ENCODE assay signal across 13 mouse cellular contexts in genomic region chr12:31703904-31704303, GRCm38 (mm10). TPM values are rescaled to one million over a fixed set of nuclear protein-coding genes. Genes with fewer than 3 reads are reported as not detected.
A peak's percentile ranks its signal among the peaks of the same experiment; 100 is the strongest.
DNase-seq lines count a peak whose midpoint lies in the region; ATAC-seq and TF ChIP-seq lines count a peak whose summit lies in the region.
"Had no signal": no experiment of that assay in that cellular context is flagged by ENCODE, and none has a peak within 500 bp of the region (broad histone marks: within the 10 kb centered on the region; RNA-seq: fewer than 3 reads in every experiment).

No protein-coding gene starts in this region.

- H3K9ac ChIP-seq in midbrain, postnatal 0 days (replicated peaks; ENCODE audit: low read length, poor library complexity, severe bottlenecking): no peak overlapping the region
- no peak overlapping the region for H3K9ac ChIP-seq in midbrain, embryonic 15.5 days
- H3K9ac ChIP-seq in heart, embryonic 11.5 days (ENCODE audit: low read depth, low read length): no peak overlapping the region
- H3K9ac ChIP-seq in forebrain, embryonic 16.5 days (replicated peaks; ENCODE audit: low read depth, low read length): no peak overlapping the region
- H3K9ac ChIP-seq: neural tube, embryonic 12.5 days had no signal

- no peak overlapping the region for H3K27ac ChIP-seq in midbrain, postnatal 0 days (ENCODE audit: low read depth, low read length)
- no peak overlapping the region for H3K27ac ChIP-seq in midbrain, embryonic 15.5 days
- H3K27ac ChIP-seq in heart, embryonic 11.5 days (ENCODE audit: low read depth, low read length): peak overlapping the region; percentile 60
- no peak overlapping the region for H3K27ac ChIP-seq in small intestine, adult 2 months (ENCODE audit: insufficient read depth, low read depth, low read length)
- H3K27ac ChIP-seq in forebrain, embryonic 16.5 days (ENCODE audit: low read length): no peak overlapping the region
- H3K27ac ChIP-seq: neural tube, embryonic 12.5 days had no signal

- H3K36me3 ChIP-seq in midbrain, postnatal 0 days (ENCODE audit: insufficient read depth, low read length): no peaks in the 10 kb centered on the region
- no peaks in the 10 kb centered on the region for H3K36me3 ChIP-seq in midbrain, embryonic 15.5 days (replicated peaks)
- H3K36me3 ChIP-seq in heart, embryonic 11.5 days (ENCODE audit: control insufficient read depth, insufficient read depth, low read length): no peaks in the 10 kb centered on the region
- H3K36me3 ChIP-seq in small intestine, adult 2 months (ENCODE audit: control insufficient read depth, insufficient read depth, low read length): no peaks in the 10 kb centered on the region
- no peaks in the 10 kb centered on the region for H3K36me3 ChIP-seq in forebrain, embryonic 16.5 days (ENCODE audit: control insufficient read depth, insufficient read depth)
- H3K36me3 ChIP-seq: neural tube, embryonic 12.5 days had no signal

- H3K27me3 ChIP-seq in midbrain, postnatal 0 days (ENCODE audit: insufficient read depth, low read length): no peaks in the 10 kb centered on the region
- H3K27me3 ChIP-seq in midbrain, embryonic 15.5 days (replicated peaks): no peaks in the 10 kb centered on the region
- H3K27me3 ChIP-seq in heart, embryonic 11.5 days (ENCODE audit: control insufficient read depth, insufficient read depth, low read length): no peaks in the 10 kb centered on the region
- no peaks in the 10 kb centered on the region for H3K27me3 ChIP-seq in small intestine, adult 2 months (ENCODE audit: control insufficient read depth, insufficient read depth, low read length)
- H3K27me3 ChIP-seq in forebrain, embryonic 16.5 days (replicated peaks; ENCODE audit: control insufficient read depth, insufficient read depth, low read length): no peaks in the 10 kb centered on the region
- H3K27me3 ChIP-seq: neural tube, embryonic 12.5 days had no signal

- H3K4me3 ChIP-seq in midbrain, postnatal 0 days (ENCODE audit: low read depth, low read length): no peak overlapping the region
- no peak overlapping the region for H3K4me3 ChIP-seq in midbrain, embryonic 15.5 days
- H3K4me3 ChIP-seq in heart, embryonic 11.5 days (ENCODE audit: low read depth, low read length): no peak overlapping the region
- H3K4me3 ChIP-seq in small intestine, adult 2 months (ENCODE audit: low read depth, low read length): no peak overlapping the region
- no peak overlapping the region for H3K4me3 ChIP-seq in forebrain, embryonic 16.5 days (replicated peaks; ENCODE audit: low read length)
- H3K4me3 ChIP-seq: erythroblast, embryonic 14.5 days; neural tube, embryonic 12.5 days had no signal

- TF ChIP-seq CTCF in midbrain, postnatal 0 days (IDR thresholded peaks at IDR 0.05): peak; percentile 35
- TF ChIP-seq CTCF in small intestine, adult 2 months (IDR thresholded peaks at IDR 0.05; ENCODE audit: extremely low read depth, insufficient read length, insufficient replicate concordance, low read depth, low read length): peak; percentile 19; the same call in 1 of the 2 replicates

- H3K4me2 ChIP-seq in midbrain, postnatal 0 days (ENCODE audit: low read depth, low read length, poor library complexity, severe bottlenecking): no peak overlapping the region
- no peak overlapping the region for H3K4me2 ChIP-seq in midbrain, embryonic 15.5 days
- peak overlapping the region; percentile 19; the same call in 1 of the 2 replicates for H3K4me2 ChIP-seq in heart, embryonic 11.5 days
- no peak overlapping the region for H3K4me2 ChIP-seq in forebrain, embryonic 16.5 days (ENCODE audit: low read length)
- H3K4me2 ChIP-seq: neural tube, embryonic 12.5 days had no signal

- TF ChIP-seq POLR2A in small intestine, adult 2 months (IDR thresholded peaks at IDR 0.05; ENCODE audit: low read depth, low read length): no peak

- no peaks in the 10 kb centered on the region for H3K4me1 ChIP-seq in midbrain, postnatal 0 days (ENCODE audit: insufficient read depth, low read length)
- peaks cover 6% of the 10 kb centered on the region; the same call in 1 of the 2 replicates for H3K4me1 ChIP-seq in midbrain, embryonic 15.5 days
- H3K4me1 ChIP-seq in heart, embryonic 11.5 days (ENCODE audit: control insufficient read depth, insufficient read depth, low read length): 0 out of 2 replicates have a peak, but pooled peaks cover 5% of the 10 kb centered on the region
- H3K4me1 ChIP-seq in small intestine, adult 2 months (ENCODE audit: control insufficient read depth, insufficient read depth, insufficient read length, low read length): 0 out of 2 replicates have a peak, but pooled peaks cover 2% of the 10 kb centered on the region
- H3K4me1 ChIP-seq in forebrain, embryonic 16.5 days (replicated peaks; ENCODE audit: control insufficient read depth, insufficient read depth, low read length): no peaks in the 10 kb centered on the region
- H3K4me1 ChIP-seq: neural tube, embryonic 12.5 days had no signal

- no peaks in the 10 kb centered on the region for H3K9me3 ChIP-seq in midbrain, postnatal 0 days (ENCODE audit: low read length)
- H3K9me3 ChIP-seq in midbrain, embryonic 15.5 days: no peaks in the 10 kb centered on the region
- no peaks in the 10 kb centered on the region for H3K9me3 ChIP-seq in heart, embryonic 11.5 days (replicated peaks; ENCODE audit: control insufficient read depth, low read length)
- H3K9me3 ChIP-seq in forebrain, embryonic 16.5 days (ENCODE audit: control insufficient read depth, low read length): no peaks in the 10 kb centered on the region
- H3K9me3 ChIP-seq: neural tube, embryonic 12.5 days had no signal

- ATAC-seq in midbrain, postnatal 0 days (ENCODE audit: low FRiP score): no peak
- ATAC-seq in midbrain, embryonic 15.5 days (replicated peaks): no peak
- no peak; the same call in 1 of the 2 replicates for ATAC-seq in heart, embryonic 11.5 days (replicated peaks; ENCODE audit: insufficient number of reproducible peaks, low FRiP score, low TSS enrichment)
- ATAC-seq in forebrain, embryonic 16.5 days: no peak

- WGBS in midbrain, postnatal 0 days: 65% methylated on average over 6 of the region's 6 CpGs
- 65% methylated on average over 6 of the region's 6 CpGs for WGBS in midbrain, embryonic 15.5 days
- 28% methylated on average over 6 of the region's 6 CpGs for WGBS in heart, embryonic 11.5 days (ENCODE audit: insufficient replicate concordance)
- 82% methylated on average over 6 of the region's 6 CpGs for WGBS in small intestine, adult 2 months
- WGBS in forebrain, embryonic 16.5 days: 79% methylated on average over 6 of the region's 6 CpGs

- peak; percentile 10 for DNase-seq in embryo, embryonic 10 days (ENCODE audit: low spot score)
- no peak for DNase-seq in embryo, embryonic 9.5 days (ENCODE audit: extremely low spot score)
- no peak for DNase-seq in midbrain, postnatal 0 days (ENCODE audit: low spot score)
- DNase-seq in ovary, postnatal 14 days (ENCODE audit: low spot score): no peak
- DNase-seq: kidney, adult 18-20 months; right cerebral cortex, postnatal 25 days had no signal

RNA-seq across cellular contexts. Expression of gene Gpr22, which starts 9.8 kb away (rescaled TPM):
- total RNA-seq in midbrain, postnatal 0 days (2014; rRNA removed): 21.2 and 22.6 TPM in 2 replicates
- 17.5 and 19.0 TPM in 2 replicates for polyA plus RNA-seq in midbrain, postnatal 0 days (2015; fragmentation: Nextera tagmentation; extraction: Ambion mirVana)
- polyA plus RNA-seq in midbrain, embryonic 15.5 days (2015; fragmentation: Nextera tagmentation; extraction: Ambion mirVana): 19.2 and 22.4 TPM in 2 replicates
- polyA plus RNA-seq in heart, embryonic 11.5 days (2014; fragmentation: Nextera tagmentation; extraction: Ambion mirVana): 17.6 and 19.5 TPM in 2 replicates
- polyA plus RNA-seq in small intestine, adult 2 months (2012; rRNA removed): 0.05 and 0.13 TPM in 2 replicates
- polyA plus RNA-seq in forebrain, embryonic 16.5 days (2015; fragmentation: Nextera tagmentation; extraction: Ambion mirVana): 12.2 and 12.8 TPM in 2 replicates
- total RNA-seq: hematopoietic stem cell, adult 5-6 weeks had no signal
- polyA plus RNA-seq: erythroblast, embryonic 14.5 days had no signal

RNA-seq across cellular contexts. Expression of gene Cog5, which starts 49.2 kb away (rescaled TPM):
- total RNA-seq in midbrain, postnatal 0 days (2014; rRNA removed): 41.1 and 51.8 TPM in 2 replicates
- polyA plus RNA-seq in midbrain, postnatal 0 days (2015; fragmentation: Nextera tagmentation; extraction: Ambion mirVana): 16.9 and 18.8 TPM in 2 replicates
- 26.1 and 28.4 TPM in 2 replicates for polyA plus RNA-seq in midbrain, embryonic 15.5 days (2015; fragmentation: Nextera tagmentation; extraction: Ambion mirVana)
- polyA plus RNA-seq in heart, embryonic 11.5 days (2014; fragmentation: Nextera tagmentation; extraction: Ambion mirVana): 32.3 and 37.3 TPM in 2 replicates
- 5.7 and 7.3 TPM in 2 replicates for polyA plus RNA-seq in small intestine, adult 2 months (2012; rRNA removed)
- 25.0 and 25.1 TPM in 2 replicates for polyA plus RNA-seq in forebrain, embryonic 16.5 days (2015; fragmentation: Nextera tagmentation; extraction: Ambion mirVana)

RNA-seq across cellular contexts. Expression of gene Dus4l, which starts 49.3 kb away (rescaled TPM):
- total RNA-seq in midbrain, postnatal 0 days (2014; rRNA removed): 3.9 and 8.6 TPM in 2 replicates
- 5.9 and 8.3 TPM in 2 replicates for polyA plus RNA-seq in midbrain, postnatal 0 days (2015; fragmentation: Nextera tagmentation; extraction: Ambion mirVana)
- 6.2 and 7.2 TPM in 2 replicates for polyA plus RNA-seq in midbrain, embryonic 15.5 days (2015; fragmentation: Nextera tagmentation; extraction: Ambion mirVana)
- polyA plus RNA-seq in heart, embryonic 11.5 days (2014; fragmentation: Nextera tagmentation; extraction: Ambion mirVana): 9.0 and 9.6 TPM in 2 replicates
- 0.48 and 1.8 TPM in 2 replicates for polyA plus RNA-seq in small intestine, adult 2 months (2012; rRNA removed)
- polyA plus RNA-seq in forebrain, embryonic 16.5 days (2015; fragmentation: Nextera tagmentation; extraction: Ambion mirVana): 7.2 and 9.0 TPM in 2 replicates

Comparison
In these comparisons a context has a peak if more than half of its experiments do, and no peak if none do; other contexts are left out.
1. RNA of gene Gpr22, which starts 9.8 kb away (polyA plus RNA-seq): 19.2 to 22.4 TPM in midbrain, embryonic 15.5 days, 17.6 to 19.5 TPM in heart, embryonic 11.5 days, 17.5 to 19.0 TPM in midbrain, postnatal 0 days and 12.2 to 12.8 TPM in forebrain, embryonic 16.5 days; 0.05 to 0.13 TPM in small intestine, adult 2 months; every median in the first group is over 10 times any median in the second.